Mouse (Mus musculus) layer of hippocampus, postnatal 14 days (tissue): ENCODE measurements around the gene Fsd1. TPM values are rescaled to one million over a fixed set of nuclear protein-coding genes. Genes with fewer than 3 reads are reported as not detected.

Experiments used
- total RNA-seq, 2 experiments: library from RNA; stranded (reverse); gene quantifications; 2 replicates each; pipeline ENCODE4 v1.2.3; 2021

Gene Fsd1
- total RNA-seq, 2 experiments from 2014 or later: 73.1 to 76.4 TPM

Other genes with a start within 250 kb of the Fsd1 start
- gene Adgre4, start 236.5 kb upstream of the Fsd1 start, total RNA-seq: not detected
- 1 to 10 TPM; 7.7 to 9.7 TPM for gene Zfp119a, start 107.6 kb upstream of the Fsd1 start, total RNA-seq
- gene Zfp959, start 94.4 kb upstream of the Fsd1 start, total RNA-seq: 1 to 10 TPM; 8.1 to 8.2 TPM
- gene Zfp119b, start 37.0 kb upstream of the Fsd1 start, total RNA-seq: 1 to 10 TPM; 4.1 to 4.9 TPM
- gene Ebi3, start 33.9 kb upstream of the Fsd1 start, total RNA-seq: 1 to 10 TPM; 1.9 TPM
- 10 to 100 TPM; 15.0 to 16.2 TPM for gene Yju2, start 27.4 kb upstream of the Fsd1 start, total RNA-seq
- 10 to 100 TPM; 38.9 to 44.9 TPM for gene Shd, start 16.0 kb upstream of the Fsd1 start, total RNA-seq
- gene Stap2, start 19.1 kb downstream of the Fsd1 start, total RNA-seq: 1 to 10 TPM; 4.0 to 4.3 TPM
- gene Mpnd, start 19.2 kb downstream of the Fsd1 start, total RNA-seq: 100 to 1,000 TPM; 112 to 119 TPM
- gene Sh3gl1, start 50.1 kb downstream of the Fsd1 start, total RNA-seq: 10 to 100 TPM; 64.9 to 67.5 TPM
- gene Chaf1a, start 53.9 kb downstream of the Fsd1 start, total RNA-seq: 1 to 10 TPM; 3.5 to 5.0 TPM
- 10 to 100 TPM; 64.4 to 72.8 TPM for gene Ubxn6, start 88.5 kb downstream of the Fsd1 start, total RNA-seq
- gene Hdgfl2, start 93.1 kb downstream of the Fsd1 start, total RNA-seq: 100 to 1,000 TPM; 104 to 115 TPM
- 1 to 10 TPM; 1.3 to 2.5 TPM for gene Plin4, start 123.3 kb downstream of the Fsd1 start, total RNA-seq
- gene Plin5, start 131.1 kb downstream of the Fsd1 start, total RNA-seq: 1 to 10 TPM; 1.1 to 1.4 TPM
- gene Lrg1, start 135.5 kb downstream of the Fsd1 start, total RNA-seq: under 1 TPM; 0.62 to 0.81 TPM
- 100 to 1,000 TPM; 140 to 142 TPM for gene Sema6b, start 153.8 kb downstream of the Fsd1 start, total RNA-seq
- gene Tnfaip8l1, start 176.0 kb downstream of the Fsd1 start, total RNA-seq: 1 to 10 TPM; 6.2 to 6.6 TPM
- 10 to 100 TPM; 43.3 to 46.0 TPM for gene Mydgf, start 197.4 kb downstream of the Fsd1 start, total RNA-seq
- 10 to 100 TPM; 49.4 to 52.4 TPM for gene Dpp9, start 232.4 kb downstream of the Fsd1 start, total RNA-seq